Mouse (Mus musculus) heart, embryonic 11.5 days (tissue): ENCODE data around the gene Dnah11. TPM values are rescaled to one million over a fixed set of nuclear protein-coding genes. Genes with fewer than 3 reads are reported as not detected.
A peak's percentile ranks its signal among the peaks of the same experiment; 100 is the strongest.

Experiments
- ATAC-seq: fragments of 200-750 bp; cut with Nextera tagmentation; replicated peaks from 2 replicates; pipeline ENCODE4 v1.8.0; 2017; ENCODE audit warnings: moderate library complexity; ENCODE audit not compliant: insufficient number of reproducible peaks, low FRiP score, low TSS enrichment
- H3K27ac ChIP-seq: fragments of 300-500 bp; sonication (generic); 2 replicates; pipeline ENCODE4 v1.5.1; 2014; ENCODE audit warnings: mild to moderate bottlenecking, low read depth, low read length
- H3K27me3 ChIP-seq: fragments of 300-500 bp; sonication (generic); 2 replicates; pipeline ENCODE4 v1.6.1; 2014; ENCODE audit warnings: mild to moderate bottlenecking, low read length, mixed read lengths; ENCODE audit not compliant: control insufficient read depth, insufficient read depth
- H3K36me3 ChIP-seq: fragments of 300-500 bp; sonication (generic); 2 replicates; pipeline ENCODE4 v1.6.1; 2014; ENCODE audit warnings: mild to moderate bottlenecking, low read length, moderate library complexity, mixed read lengths; ENCODE audit not compliant: control insufficient read depth, insufficient read depth
- H3K4me1 ChIP-seq: fragments of 300-500 bp; sonication (generic); 2 replicates; pipeline ENCODE4 v1.6.1; 2014; ENCODE audit warnings: low read length; ENCODE audit not compliant: control insufficient read depth, insufficient read depth
- H3K4me2 ChIP-seq: fragments of 300-500 bp; sonication (generic); 2 replicates; pipeline ENCODE4 v1.6.1; 2014; ENCODE audit warnings: mild to moderate bottlenecking, moderate library complexity
- H3K4me3 ChIP-seq: fragments of 300-500 bp; sonication (generic); 2 replicates; pipeline ENCODE4 v1.5.1; 2014; ENCODE audit warnings: low read depth, low read length
- H3K9ac ChIP-seq: fragments of 300-500 bp; sonication (generic); 2 replicates; pipeline ENCODE4 v1.6.1; 2014; ENCODE audit warnings: mild to moderate bottlenecking, low read depth, low read length, moderate library complexity
- H3K9me3 ChIP-seq: fragments of 300-500 bp; sonication (generic); replicated peaks from 2 replicates; pipeline ENCODE4 v1.6.1; 2016; ENCODE audit warnings: low read length; ENCODE audit not compliant: control insufficient read depth
- WGBS: fragments of 180-500 bp; shearing (Covaris S2); extraction: QIAGEN DNeasy Blood & Tissue Kit; methylation state at CpG from one replicate; pipeline ENCODE4 v1.1.7; 2014; ENCODE audit not compliant: insufficient replicate concordance; 5-methylcytosine and 5-hydroxymethylcytosine counted together
- polyA plus RNA-seq: library from polyadenylated mRNA; unstranded; fragments of >200 nt; fragmentation: Nextera tagmentation; extraction: Ambion mirVana; gene quantifications from 2 replicates; pipeline ENCODE4 v1.2.1, GENCODE M21; 2014

Dnah11 gene
- polyA plus RNA-seq, 1 experiment from 2014 or later, result 0.04 TPM

DNA sequence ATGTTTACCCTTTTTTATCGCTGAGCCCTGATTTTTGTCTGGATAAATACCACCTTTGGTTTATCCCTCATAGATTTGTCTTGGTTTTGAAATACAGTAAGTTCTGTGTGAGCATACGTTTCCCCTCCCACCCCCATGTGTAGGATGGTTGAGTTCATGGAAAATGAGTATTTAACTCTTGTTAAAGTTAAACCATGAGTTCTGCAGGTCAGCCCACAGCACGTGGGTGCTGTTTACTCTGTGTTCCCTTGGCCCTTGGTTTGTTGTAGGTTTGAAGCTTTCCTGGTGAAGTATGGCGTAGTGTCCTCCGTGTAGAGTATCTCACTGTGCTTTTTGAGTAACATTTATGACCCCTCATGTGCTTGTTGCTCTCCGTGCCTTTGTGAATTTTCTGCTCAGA is 341.0 kb downstream of the Dnah11 start:
- H3K9ac ChIP-seq, result no peak overlapping the region
- ATAC-seq, result no peak
- H3K27me3 ChIP-seq, result no peaks in the 10 kb centered on the region
- no peak overlapping the region for H3K4me3 ChIP-seq
- H3K36me3 ChIP-seq, result no peaks in the 10 kb centered on the region
- H3K4me1 ChIP-seq, result no peaks in the 10 kb centered on the region
- H3K4me2 ChIP-seq, result no peak overlapping the region
- WGBS, result 88% methylated on average over 6 of the region's 6 CpGs
- H3K9me3 ChIP-seq, result no peaks in the 10 kb centered on the region
- H3K27ac ChIP-seq, result no peak overlapping the region

DNA sequence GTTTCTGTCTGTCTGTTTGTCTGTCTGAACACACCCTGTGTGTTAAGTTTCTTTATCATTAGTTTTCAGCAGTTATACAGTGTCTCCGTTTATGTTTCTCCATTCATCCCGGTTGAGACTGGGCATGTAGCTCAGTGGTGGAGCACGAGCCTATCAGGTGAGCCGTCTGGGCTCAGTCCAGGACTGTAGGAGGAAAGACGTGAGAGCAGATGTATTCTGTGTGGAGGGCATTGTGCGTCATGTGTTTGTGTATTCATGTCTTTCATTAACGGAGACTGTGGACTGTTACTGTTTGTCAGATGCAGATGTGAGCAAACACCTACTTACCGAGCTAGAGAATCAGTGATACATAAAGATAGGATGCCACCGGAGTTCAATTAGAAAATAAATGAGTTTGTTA is 341.8 kb downstream of the Dnah11 start:
- Histone ChIP-seq H3K4me1 (no peaks in the 10 kb centered on the region), H3K4me3 (no peak overlapping the region), H3K27me3 (no peaks in the 10 kb centered on the region), H3K27ac (no peak overlapping the region), H3K9me3 (no peaks in the 10 kb centered on the region), H3K4me2 (no peak overlapping the region), H3K36me3 (no peaks in the 10 kb centered on the region), H3K9ac (no peak overlapping the region)
- 74% methylated on average over 9 of the region's 9 CpGs for WGBS
- ATAC-seq, result no peak

DNA sequence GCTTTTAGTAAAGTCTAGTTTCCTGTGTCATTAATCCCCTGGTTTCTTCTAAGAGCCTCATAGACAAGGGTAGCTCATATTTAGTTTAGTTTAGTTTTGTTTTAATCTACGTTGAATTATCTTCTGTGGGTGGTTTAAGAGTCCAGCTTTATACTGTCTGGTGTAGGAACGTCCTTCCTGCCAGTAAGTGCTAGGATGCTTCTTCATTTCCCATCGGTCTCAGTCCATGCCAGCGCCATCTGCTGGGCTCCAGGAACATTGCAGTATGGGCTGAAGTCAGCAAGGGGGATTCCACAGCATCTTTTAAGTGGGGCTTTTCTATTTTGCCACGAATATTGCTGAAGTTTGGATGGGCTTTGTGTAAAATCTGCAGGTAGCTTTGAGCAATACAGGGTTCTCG is 345.5 kb downstream of the Dnah11 start:
- no peak overlapping the region for H3K27ac ChIP-seq
- 24% methylated on average over 6 of the region's 6 CpGs for WGBS
- no peaks in the 10 kb centered on the region for H3K27me3 ChIP-seq
- no peaks in the 10 kb centered on the region for H3K9me3 ChIP-seq
- no peak overlapping the region for H3K4me3 ChIP-seq
- peaks cover 9% of the 10 kb centered on the region for H3K4me1 ChIP-seq
- no peak for ATAC-seq
- no peak overlapping the region for H3K9ac ChIP-seq
- no peaks in the 10 kb centered on the region for H3K36me3 ChIP-seq
- no peak overlapping the region for H3K4me2 ChIP-seq

DNA sequence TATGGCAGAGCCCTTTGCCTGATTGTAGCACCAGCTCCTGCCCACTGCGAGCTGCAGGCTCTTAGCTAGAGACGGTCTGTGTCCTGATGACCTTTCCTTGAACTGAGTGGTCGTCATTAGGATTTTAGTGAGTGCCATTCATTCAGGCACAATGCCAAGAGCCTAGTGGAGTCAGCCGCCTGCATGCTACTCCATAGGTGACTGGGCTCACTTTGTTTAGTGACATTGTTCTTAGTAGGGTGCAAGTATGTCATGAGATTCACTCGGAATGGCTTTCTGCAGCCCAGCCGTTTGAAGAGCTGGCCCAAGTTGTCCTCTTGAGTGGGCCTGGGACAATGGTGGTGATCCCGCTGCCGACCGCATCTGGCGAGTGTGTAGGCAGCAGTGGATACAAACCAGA is 348.4 kb downstream of the Dnah11 start:
- Histone ChIP-seq H3K4me1 (peaks cover 9% of the 10 kb centered on the region), H3K9me3 (no peaks in the 10 kb centered on the region), H3K9ac (no peak overlapping the region), H3K36me3 (no peaks in the 10 kb centered on the region), H3K27me3 (no peaks in the 10 kb centered on the region), H3K4me3 (no peak overlapping the region), H3K4me2 (no peak overlapping the region), H3K27ac (no peak overlapping the region)
- peak; percentile 49; the same call in 1 of the 2 replicates for ATAC-seq
- WGBS, result 36% methylated on average over 10 of the region's 10 CpGs

DNA sequence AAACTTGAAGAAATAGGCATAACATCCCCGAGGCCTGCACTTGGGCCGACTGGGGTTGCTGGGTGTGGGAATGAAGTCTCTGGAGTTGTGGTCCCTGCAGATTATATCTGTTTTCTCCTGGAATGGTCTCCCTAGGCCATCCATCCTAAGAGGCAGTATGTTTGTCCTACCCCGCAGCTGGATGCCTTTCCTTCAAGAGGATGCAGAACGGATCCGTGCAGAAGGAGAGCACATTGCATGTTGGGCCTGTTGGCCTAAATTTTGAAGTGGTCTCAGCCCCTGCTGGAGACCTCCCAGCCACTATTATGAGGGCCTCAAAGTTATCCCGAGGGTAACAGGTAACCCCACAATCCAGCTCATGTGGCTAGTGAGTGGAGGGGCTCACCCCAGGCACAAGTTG is 350.2 kb downstream of the Dnah11 start:
- 91% methylated on average over 6 of the region's 6 CpGs for WGBS
- ATAC-seq, result no peak

DNA sequence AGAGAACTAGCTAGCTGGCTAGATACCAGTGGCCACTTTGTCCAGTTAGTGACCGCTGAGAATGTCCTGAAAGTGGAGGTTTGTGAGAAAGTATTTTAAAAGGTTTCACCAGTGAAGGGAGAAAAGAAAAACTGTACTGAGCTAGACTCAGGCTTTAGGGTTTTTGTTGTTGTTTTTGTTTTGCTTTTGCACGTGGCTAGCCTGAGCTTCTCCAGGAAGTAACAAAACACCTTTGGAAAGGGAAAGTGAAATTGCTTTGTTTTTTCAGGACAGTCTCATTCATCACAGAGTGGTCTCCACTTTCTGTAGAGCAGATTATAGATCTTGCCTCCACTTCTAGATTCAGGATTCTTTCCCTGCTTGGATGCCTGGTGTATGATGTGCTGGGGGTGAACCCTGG is 353.9 kb downstream of the Dnah11 start:
- no peak for ATAC-seq
- H3K27ac ChIP-seq, result no peak overlapping the region
- no peaks in the 10 kb centered on the region for H3K9me3 ChIP-seq
- 25% methylated on average over 2 of the region's 2 CpGs for WGBS
- H3K4me3 ChIP-seq, result peak overlapping the region; percentile 88; the same call in 1 of the 2 replicates
- H3K4me1 ChIP-seq, result peaks cover 7% of the 10 kb centered on the region; the same call in 1 of the 2 replicates
- 0 out of 2 replicates have a peak, but pooled peaks cover 2% of the 10 kb centered on the region for H3K27me3 ChIP-seq
- peak overlapping the region; percentile 89 for H3K4me2 ChIP-seq
- no peaks in the 10 kb centered on the region for H3K36me3 ChIP-seq
- H3K9ac ChIP-seq, result 0 out of 2 replicates have a peak overlapping the region, but pooled peaks have one; percentile 43

More for the DNA sequence above, 350.2 kb downstream of the Dnah11 start:
- Histone ChIP-seq H3K4me1 (peaks cover 12% of the 10 kb centered on the region), H3K9me3 (no peaks in the 10 kb centered on the region), H3K4me2 (no peak overlapping the region), H3K4me3 (no peak overlapping the region), H3K9ac (no peak overlapping the region), H3K36me3 (no peaks in the 10 kb centered on the region), H3K27ac (no peak overlapping the region), H3K27me3 (no peaks in the 10 kb centered on the region)

DNA sequence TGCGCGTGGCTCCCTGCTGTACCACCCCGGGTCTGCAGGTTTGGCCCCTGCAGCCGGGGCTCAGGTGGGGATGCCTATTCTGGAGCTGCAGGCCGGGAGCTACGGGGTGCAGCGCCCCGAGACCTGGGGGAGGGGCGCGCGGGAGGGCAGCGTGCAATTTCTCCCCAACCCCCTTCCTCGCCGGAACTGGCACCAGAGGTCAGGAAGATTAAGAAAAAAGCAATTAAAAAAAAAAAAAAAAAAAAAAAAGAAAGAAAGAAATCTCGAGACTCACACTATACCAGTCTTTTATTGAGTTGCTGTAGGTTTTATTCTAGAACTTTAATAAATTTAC is 354.8 kb downstream of the Dnah11 start:
- Histone ChIP-seq H3K4me1 (peaks cover 5% of the 10 kb centered on the region; the same call in 1 of the 2 replicates), H3K36me3 (no peaks in the 10 kb centered on the region), H3K9me3 (no peaks in the 10 kb centered on the region), H3K27me3 (0 out of 2 replicates have a peak, but pooled peaks cover 2% of the 10 kb centered on the region), H3K9ac (peak overlapping the region; percentile 84), H3K27ac (no peak overlapping the region), H3K4me3 (peak overlapping the region; percentile 88), H3K4me2 (peak overlapping the region; percentile 89)
- WGBS, result 0% methylated on average over 15 of the region's 15 CpGs
- ATAC-seq, result no peak

DNA sequence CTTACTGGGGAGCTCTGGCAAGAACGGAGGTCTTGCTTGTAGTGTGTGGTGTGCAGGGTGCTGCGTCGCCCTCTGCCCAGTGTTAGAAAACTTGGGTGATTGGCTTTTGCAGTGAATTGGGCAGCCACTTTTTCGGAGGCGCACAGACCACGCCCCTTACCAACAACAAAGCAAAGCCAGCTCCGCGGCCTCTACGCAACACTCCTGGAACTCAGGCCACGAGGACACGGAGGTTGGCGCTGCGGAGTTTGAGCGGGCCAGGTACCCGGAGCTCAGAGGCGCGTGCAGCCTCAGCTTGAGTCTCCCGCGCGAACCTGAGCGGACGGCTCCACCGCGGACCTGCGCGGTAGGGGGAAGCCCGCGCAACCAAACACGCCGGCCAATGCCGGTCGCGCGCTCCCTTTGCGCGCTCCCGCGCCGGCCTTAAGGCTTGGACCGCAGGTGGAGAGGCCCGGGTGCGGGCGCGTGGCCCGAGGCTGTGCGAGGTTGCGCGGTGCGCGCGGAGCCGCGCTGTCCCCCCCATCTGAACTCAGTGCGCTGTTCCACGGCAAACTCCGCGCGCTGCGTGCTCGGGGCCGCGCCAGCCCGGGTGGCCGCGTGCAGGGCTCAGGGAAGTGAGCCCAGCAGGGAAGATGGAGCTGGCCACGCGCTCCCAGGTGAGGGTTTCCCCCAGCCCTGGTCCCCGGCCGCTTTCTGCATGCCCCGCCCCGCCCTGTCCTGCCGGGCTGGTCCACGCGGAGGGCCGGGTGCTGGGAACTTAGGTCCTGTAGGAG is 355.4 kb downstream of the Dnah11 start:
- under 1% methylated on average over 74 of the region's 75 CpGs for WGBS
- Histone ChIP-seq H3K36me3 (no peaks in the 10 kb centered on the region), H3K4me3 (peak overlapping the region; percentile 88), H3K4me2 (peak overlapping the region; percentile 89), H3K27me3 (0 out of 2 replicates have a peak, but pooled peaks cover 2% of the 10 kb centered on the region), H3K4me1 (peaks cover 5% of the 10 kb centered on the region; the same call in 1 of the 2 replicates), H3K9me3 (no peaks in the 10 kb centered on the region), H3K9ac (peak overlapping the region; percentile 84), H3K27ac (peak overlapping the region; percentile 12; the same call in 1 of the 2 replicates)
- peak; percentile 89 for ATAC-seq

DNA sequence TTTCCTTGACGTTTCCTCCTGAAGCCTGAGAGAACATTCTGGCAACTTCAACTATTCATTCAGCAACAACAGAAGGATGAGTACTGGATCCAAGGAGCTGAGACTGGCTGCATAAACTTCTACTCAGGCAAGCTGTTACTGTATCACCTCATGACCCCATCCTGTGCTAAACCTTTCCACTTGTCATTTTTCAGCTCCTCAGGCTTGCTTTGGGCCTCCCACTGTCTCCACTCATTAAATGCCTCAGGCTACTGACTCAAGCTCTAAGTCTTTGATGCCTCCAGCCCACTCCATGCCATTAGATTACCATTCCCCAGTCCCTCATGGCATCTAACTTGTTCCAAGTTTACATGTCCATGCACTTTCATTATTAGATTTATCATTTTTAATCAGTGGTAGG is 356.2 kb downstream of the Dnah11 start:
- WGBS, result 77% methylated on average over 1 of the region's 1 CpGs
- H3K4me2 ChIP-seq, result no peak overlapping the region
- H3K27me3 ChIP-seq, result 0 out of 2 replicates have a peak, but pooled peaks cover 2% of the 10 kb centered on the region
- no peak overlapping the region for H3K4me3 ChIP-seq
- no peaks in the 10 kb centered on the region for H3K36me3 ChIP-seq
- no peak for ATAC-seq
- H3K9me3 ChIP-seq, result no peaks in the 10 kb centered on the region
- H3K9ac ChIP-seq, result no peak overlapping the region
- H3K27ac ChIP-seq, result no peak overlapping the region
- H3K4me1 ChIP-seq, result peaks cover 5% of the 10 kb centered on the region; the same call in 1 of the 2 replicates
